Mouse (Mus musculus): ENCODE data around the gene Shc1. TPM values are rescaled to one million over a fixed set of nuclear protein-coding genes. Genes with fewer than 3 reads are reported as not detected.

The Shc1 gene
- polyA plus RNA-seq, 1 experiment, result 63.5 TPM

GRCm38 (mm10) chr3:89380711-89381110 lies 37.5 kb upstream of the Shc1 start:
- TF ChIP-seq CTCF (IDR thresholded peaks at IDR 0.05; ENCODE audit: extremely low read depth, insufficient read length, insufficient replicate concordance, low read depth, low read length) (no peak), POLR2A (IDR thresholded peaks at IDR 0.05; ENCODE audit: low read depth, low read length) (no peak)
- Histone ChIP-seq H3K27ac (ENCODE audit: insufficient read depth, low read depth, low read length) (no peak overlapping the region), H3K4me1 (ENCODE audit: control insufficient read depth, insufficient read depth, insufficient read length, low read length) (peaks cover 45% of the 10 kb centered on the region), H3K27me3 (ENCODE audit: control insufficient read depth, insufficient read depth, low read length) (no peaks in the 10 kb centered on the region), H3K4me3 (ENCODE audit: low read depth, low read length) (no peak overlapping the region), H3K36me3 (ENCODE audit: control insufficient read depth, insufficient read depth, low read length) (peaks cover 80% of the 10 kb centered on the region)
- 92% methylated on average over 18 of the region's 18 CpGs for WGBS

GRCm38 (mm10) chr3:89381233-89381632 lies 37.0 kb upstream of the Shc1 start:
- Histone ChIP-seq H3K27me3 (ENCODE audit: control insufficient read depth, insufficient read depth, low read length) (no peaks in the 10 kb centered on the region), H3K4me1 (ENCODE audit: control insufficient read depth, insufficient read depth, insufficient read length, low read length) (peaks cover 51% of the 10 kb centered on the region), H3K36me3 (ENCODE audit: control insufficient read depth, insufficient read depth, low read length) (peaks cover 84% of the 10 kb centered on the region), H3K27ac (ENCODE audit: insufficient read depth, low read depth, low read length) (no peak overlapping the region), H3K4me3 (ENCODE audit: low read depth, low read length) (no peak overlapping the region)
- TF ChIP-seq CTCF (IDR thresholded peaks at IDR 0.05; ENCODE audit: extremely low read depth, insufficient read length, insufficient replicate concordance, low read depth, low read length) (no peak), POLR2A (IDR thresholded peaks at IDR 0.05; ENCODE audit: low read depth, low read length) (no peak)
- WGBS, result 91% methylated on average over 11 of the region's 11 CpGs

- Histone ChIP-seq H3K27ac (ENCODE audit: insufficient read depth, low read depth, low read length) (no peak overlapping the region), H3K36me3 (ENCODE audit: control insufficient read depth, insufficient read depth, low read length) (peaks cover 82% of the 10 kb centered on the region), H3K4me1 (ENCODE audit: control insufficient read depth, insufficient read depth, insufficient read length, low read length) (peaks cover 57% of the 10 kb centered on the region), H3K4me3 (ENCODE audit: low read depth, low read length) (no peak overlapping the region), H3K27me3 (ENCODE audit: control insufficient read depth, insufficient read depth, low read length) (no peaks in the 10 kb centered on the region)
- WGBS, result 84% methylated on average over 9 of the region's 9 CpGs
- TF ChIP-seq CTCF (IDR thresholded peaks at IDR 0.05; ENCODE audit: extremely low read depth, insufficient read length, insufficient replicate concordance, low read depth, low read length) (no peak), POLR2A (IDR thresholded peaks at IDR 0.05; ENCODE audit: low read depth, low read length) (no peak)
Observed at GRCm38 (mm10) chr3:89382033-89382882, 36.0 kb upstream of the Shc1 start.

GRCm38 (mm10) chr3:89382950-89383349 lies 35.3 kb upstream of the Shc1 start:
- H3K36me3 ChIP-seq (ENCODE audit: control insufficient read depth, insufficient read depth, low read length), result peaks cover 76% of the 10 kb centered on the region
- H3K27ac ChIP-seq (ENCODE audit: insufficient read depth, low read depth, low read length), result no peak overlapping the region
- no peaks in the 10 kb centered on the region for H3K27me3 ChIP-seq (ENCODE audit: control insufficient read depth, insufficient read depth, low read length)
- no peak overlapping the region for H3K4me3 ChIP-seq (ENCODE audit: low read depth, low read length)
- 77% methylated on average over 5 of the region's 5 CpGs for WGBS
- no peak for TF ChIP-seq CTCF (IDR thresholded peaks at IDR 0.05; ENCODE audit: extremely low read depth, insufficient read length, insufficient replicate concordance, low read depth, low read length)
- TF ChIP-seq POLR2A (IDR thresholded peaks at IDR 0.05; ENCODE audit: low read depth, low read length), result no peak
- H3K4me1 ChIP-seq (ENCODE audit: control insufficient read depth, insufficient read depth, insufficient read length, low read length), result peaks cover 60% of the 10 kb centered on the region

GRCm38 (mm10) chr3:89383651-89384255 lies 34.5 kb upstream of the Shc1 start:
- H3K4me1 ChIP-seq (ENCODE audit: control insufficient read depth, insufficient read depth, insufficient read length, low read length), result peaks cover 55% of the 10 kb centered on the region
- peak overlapping the region; percentile 41; the same call in 1 of the 2 replicates for H3K27ac ChIP-seq (ENCODE audit: insufficient read depth, low read depth, low read length)
- TF ChIP-seq POLR2A (IDR thresholded peaks at IDR 0.05; ENCODE audit: low read depth, low read length) (no peak), CTCF (IDR thresholded peaks at IDR 0.05; ENCODE audit: extremely low read depth, insufficient read length, insufficient replicate concordance, low read depth, low read length) (no peak)
- peaks cover 72% of the 10 kb centered on the region for H3K36me3 ChIP-seq (ENCODE audit: control insufficient read depth, insufficient read depth, low read length)
- WGBS, result 19% methylated on average over 5 of the region's 5 CpGs
- no peak overlapping the region for H3K4me3 ChIP-seq (ENCODE audit: low read depth, low read length)
- H3K27me3 ChIP-seq (ENCODE audit: control insufficient read depth, insufficient read depth, low read length), result no peaks in the 10 kb centered on the region

GRCm38 (mm10) chr3:89384331-89385076 lies 33.7 kb upstream of the Shc1 start:
- H3K27ac ChIP-seq (ENCODE audit: insufficient read depth, low read depth, low read length), result peak overlapping the region; percentile 41; the same call in 1 of the 2 replicates
- no peaks in the 10 kb centered on the region for H3K27me3 ChIP-seq (ENCODE audit: control insufficient read depth, insufficient read depth, low read length)
- peak overlapping the region; percentile 65 for H3K4me3 ChIP-seq (ENCODE audit: low read depth, low read length)
- peaks cover 67% of the 10 kb centered on the region for H3K36me3 ChIP-seq (ENCODE audit: control insufficient read depth, insufficient read depth, low read length)
- 49% methylated on average over 12 of the region's 12 CpGs for WGBS
- no peak for TF ChIP-seq POLR2A (IDR thresholded peaks at IDR 0.05; ENCODE audit: low read depth, low read length)
- TF ChIP-seq CTCF (IDR thresholded peaks at IDR 0.05; ENCODE audit: extremely low read depth, insufficient read length, insufficient replicate concordance, low read depth, low read length), result no peak
- peaks cover 52% of the 10 kb centered on the region for H3K4me1 ChIP-seq (ENCODE audit: control insufficient read depth, insufficient read depth, insufficient read length, low read length)

Measured in small intestine, adult 2 months (tissue).